Mouse (Mus musculus) forebrain, embryonic 10.5 days (tissue): ENCODE measurements around the gene Mllt3. TPM values are rescaled to one million over a fixed set of nuclear protein-coding genes. Genes with fewer than 3 reads are reported as not detected.

Experiments used
- DNase-seq: peaks from one replicate; pipeline ENCODE4 v3.0.0-alpha.2; 2017; ENCODE audit warnings: low spot score; ENCODE audit errors: extremely low spot score
- H3K27ac ChIP-seq: fragments of 300-500 bp; sonication (generic); 2 replicates; pipeline ENCODE4 v1.5.1; 2016; ENCODE audit warnings: mild to moderate bottlenecking
- H3K27me3 ChIP-seq: fragments of 300-500 bp; sonication (generic); 2 replicates; pipeline ENCODE4 v1.6.1; 2016; ENCODE audit warnings: mild to moderate bottlenecking; ENCODE audit not compliant: poor library complexity, severe bottlenecking
- H3K36me3 ChIP-seq: fragments of 300-500 bp; sonication (generic); replicated peaks from 2 replicates; pipeline ENCODE4 v1.6.1; 2016; ENCODE audit warnings: mild to moderate bottlenecking, moderate library complexity
- H3K4me1 ChIP-seq: fragments of 300-500 bp; sonication (generic); 2 replicates; pipeline ENCODE4 v1.6.1; 2016
- H3K4me3 ChIP-seq: fragments of 300-500 bp; sonication (generic); 2 replicates; pipeline ENCODE4 v1.5.1; 2016; ENCODE audit warnings: mild to moderate bottlenecking, moderate library complexity
- H3K9me3 ChIP-seq: fragments of 300-500 bp; sonication (generic); 2 replicates; pipeline ENCODE4 v1.6.1; 2016; ENCODE audit warnings: mild to moderate bottlenecking, moderate library complexity
- WGBS: fragments of 180-500 bp; shearing (Covaris S2); methylation state at CpG from one replicate; pipeline ENCODE4 v1.1.7; 2016; 5-methylcytosine and 5-hydroxymethylcytosine counted together
- polyA plus RNA-seq: library from polyadenylated mRNA; unstranded; fragments of >200 nt; fragmentation: Nextera tagmentation; extraction: Ambion mirVana; gene quantifications from 2 replicates; pipeline ENCODE4 v1.2.1, GENCODE M21; 2016

The Mllt3 gene
- polyA plus RNA-seq, 1 experiment from 2014 or later = 55.6 TPM

DNA sequence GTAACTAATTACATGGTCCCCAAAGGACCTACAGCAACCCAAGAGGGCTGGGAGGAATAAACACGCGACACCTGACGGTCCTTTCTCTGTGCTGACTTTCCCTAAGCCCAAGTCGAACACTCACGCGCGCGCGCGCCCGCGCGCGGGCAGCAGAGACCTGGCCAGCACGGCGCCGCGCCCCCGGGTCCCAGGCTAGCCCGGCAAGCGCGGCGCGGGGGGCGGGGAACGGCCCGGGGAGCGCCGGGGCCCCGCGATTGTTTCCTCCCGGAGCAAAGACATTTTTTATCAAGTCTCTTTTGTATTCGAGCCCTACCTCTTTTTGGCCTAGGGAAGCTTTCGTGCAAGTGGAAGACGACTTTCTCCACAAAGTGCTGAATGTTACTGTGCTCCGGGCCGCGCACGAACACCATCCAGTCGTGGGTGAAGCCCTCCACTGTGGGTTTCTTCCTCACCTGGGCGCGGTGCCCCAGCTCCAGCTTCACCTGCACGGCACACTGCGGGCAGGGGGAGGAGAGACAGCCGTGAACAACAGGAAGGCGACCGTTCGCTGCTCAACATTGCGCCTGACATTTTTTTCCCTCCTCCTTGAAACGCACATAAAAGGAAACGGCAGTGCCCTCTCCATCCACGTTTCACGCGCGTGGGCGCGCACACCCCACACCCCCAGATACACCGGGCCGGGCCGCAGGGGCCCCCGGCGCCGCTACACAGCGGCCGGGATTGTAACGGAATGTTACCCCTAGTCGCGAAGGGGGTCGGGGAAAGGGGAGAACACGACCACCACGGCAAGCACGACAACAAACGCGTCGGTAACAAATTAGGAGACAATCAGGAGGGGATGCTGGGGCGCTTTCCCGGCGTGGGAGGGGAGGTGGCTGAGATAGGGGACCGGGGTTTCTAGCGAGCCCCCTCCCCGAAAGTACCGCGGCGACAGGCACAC is 1.7 kb downstream of the Mllt3 start:
- peak overlapping the region; percentile 94 for H3K4me3 ChIP-seq
- H3K27ac ChIP-seq = peak overlapping the region; percentile 98
- WGBS = under 1% methylated on average over 84 of the region's 84 CpGs
- no peaks in the 10 kb centered on the region for H3K9me3 ChIP-seq
- peaks cover 28% of the 10 kb centered on the region for H3K36me3 ChIP-seq
- H3K27me3 ChIP-seq = peaks cover 15% of the 10 kb centered on the region
- H3K4me1 ChIP-seq = peaks cover 50% of the 10 kb centered on the region
- DNase-seq = peak; percentile 52

DNA sequence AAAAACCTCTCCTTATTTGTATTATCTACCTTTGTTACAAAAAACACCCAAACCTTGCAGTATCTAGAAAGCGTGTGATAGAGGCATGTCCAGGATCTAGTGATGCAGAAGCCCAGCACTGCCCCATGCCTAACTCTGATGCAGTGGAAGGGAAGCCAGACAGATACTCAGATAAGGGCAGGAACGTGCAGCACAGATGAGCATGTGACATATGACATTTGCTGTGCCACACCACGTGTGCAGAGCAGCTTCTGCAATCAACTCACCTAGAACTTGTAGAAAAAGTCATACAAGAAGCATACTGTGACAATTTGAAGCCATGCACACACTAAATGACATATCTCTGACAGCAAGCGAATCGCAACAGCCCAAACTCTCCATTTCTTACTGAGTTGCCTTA is 9.6 kb downstream of the Mllt3 start:
- WGBS = 90% methylated on average over 5 of the region's 5 CpGs
- no peak overlapping the region for H3K4me3 ChIP-seq
- H3K36me3 ChIP-seq = peaks cover 72% of the 10 kb centered on the region
- H3K27me3 ChIP-seq = no peaks in the 10 kb centered on the region
- no peak overlapping the region for H3K27ac ChIP-seq
- DNase-seq = no peak
- H3K9me3 ChIP-seq = no peaks in the 10 kb centered on the region
- peaks cover 21% of the 10 kb centered on the region for H3K4me1 ChIP-seq

DNA sequence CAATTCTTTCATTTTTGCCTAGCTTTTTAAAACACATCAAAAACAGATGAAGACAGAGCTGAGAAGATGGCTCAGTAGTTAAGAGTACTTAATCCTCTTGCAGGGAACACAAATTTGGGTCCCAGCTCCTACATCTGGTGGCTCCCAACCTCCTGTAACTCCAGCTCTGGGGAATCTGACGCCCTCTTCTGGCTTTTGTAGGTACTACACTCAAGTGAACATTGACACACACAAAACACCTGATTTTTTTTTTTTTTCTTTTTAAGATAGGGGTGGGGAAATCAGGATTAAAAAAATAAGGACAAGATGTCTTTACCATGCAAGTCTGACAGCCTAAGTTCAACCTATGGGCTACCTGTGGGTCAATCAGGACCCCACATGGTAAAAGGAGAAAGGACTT is 10.5 kb downstream of the Mllt3 start:
- no peak overlapping the region for H3K27ac ChIP-seq
- H3K4me3 ChIP-seq = no peak overlapping the region
- DNase-seq = no peak
- WGBS = 9% methylated on average over 1 of the region's 1 CpGs
- no peaks in the 10 kb centered on the region for H3K9me3 ChIP-seq
- H3K27me3 ChIP-seq = no peaks in the 10 kb centered on the region
- H3K36me3 ChIP-seq = peaks cover 66% of the 10 kb centered on the region
- H3K4me1 ChIP-seq = peaks cover 30% of the 10 kb centered on the region

DNA sequence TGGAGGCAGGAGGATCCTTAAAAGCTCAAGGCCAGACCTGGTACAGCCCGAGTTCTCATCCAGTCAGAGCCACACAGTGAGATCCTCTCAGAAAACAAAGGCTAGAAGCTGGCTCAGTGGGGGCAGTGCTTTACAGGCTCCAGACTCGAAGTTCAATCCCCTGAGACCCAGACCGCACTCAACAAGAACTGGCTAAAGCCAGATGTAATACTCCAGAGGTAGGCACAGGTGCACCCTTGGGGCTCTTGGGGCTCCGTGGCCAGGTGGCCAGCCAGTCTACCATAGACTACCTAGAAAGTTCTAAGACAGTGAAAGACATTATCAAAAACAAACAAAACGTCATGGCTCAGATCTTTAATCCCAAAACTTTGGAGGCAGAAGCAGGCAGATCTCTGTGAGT is 12.7 kb downstream of the Mllt3 start:
- H3K4me3 ChIP-seq = no peak overlapping the region
- H3K4me1 ChIP-seq = peaks cover 52% of the 10 kb centered on the region
- no peak for DNase-seq
- H3K27ac ChIP-seq = no peak overlapping the region
- H3K36me3 ChIP-seq = peaks cover 46% of the 10 kb centered on the region
- 70% methylated on average over 5 of the region's 5 CpGs for WGBS
- H3K27me3 ChIP-seq = no peaks in the 10 kb centered on the region
- no peaks in the 10 kb centered on the region for H3K9me3 ChIP-seq

DNA sequence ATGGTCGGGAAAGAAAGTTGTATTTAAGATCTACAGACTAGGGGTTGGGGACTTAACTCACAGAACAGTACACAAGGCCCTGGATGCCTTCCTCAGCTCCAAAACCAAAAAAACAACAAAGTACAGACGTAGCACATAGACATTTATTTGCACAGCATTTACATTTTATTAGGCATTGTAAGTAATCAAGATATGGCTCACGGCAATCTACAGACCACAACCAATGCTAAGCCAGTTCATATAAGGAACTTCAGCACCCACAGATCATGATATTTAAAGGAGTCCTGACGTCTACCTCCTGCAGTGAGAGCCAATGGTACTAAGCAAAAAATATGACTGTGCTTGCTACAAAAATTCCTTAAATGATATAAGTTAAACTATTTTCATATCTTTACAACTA is 13.5 kb downstream of the Mllt3 start:
- no peaks in the 10 kb centered on the region for H3K27me3 ChIP-seq
- 86% methylated on average over 4 of the region's 4 CpGs for WGBS
- no peaks in the 10 kb centered on the region for H3K9me3 ChIP-seq
- H3K36me3 ChIP-seq = peaks cover 39% of the 10 kb centered on the region
- H3K4me3 ChIP-seq = no peak overlapping the region
- DNase-seq = no peak
- no peak overlapping the region for H3K27ac ChIP-seq
- peaks cover 60% of the 10 kb centered on the region for H3K4me1 ChIP-seq

DNA sequence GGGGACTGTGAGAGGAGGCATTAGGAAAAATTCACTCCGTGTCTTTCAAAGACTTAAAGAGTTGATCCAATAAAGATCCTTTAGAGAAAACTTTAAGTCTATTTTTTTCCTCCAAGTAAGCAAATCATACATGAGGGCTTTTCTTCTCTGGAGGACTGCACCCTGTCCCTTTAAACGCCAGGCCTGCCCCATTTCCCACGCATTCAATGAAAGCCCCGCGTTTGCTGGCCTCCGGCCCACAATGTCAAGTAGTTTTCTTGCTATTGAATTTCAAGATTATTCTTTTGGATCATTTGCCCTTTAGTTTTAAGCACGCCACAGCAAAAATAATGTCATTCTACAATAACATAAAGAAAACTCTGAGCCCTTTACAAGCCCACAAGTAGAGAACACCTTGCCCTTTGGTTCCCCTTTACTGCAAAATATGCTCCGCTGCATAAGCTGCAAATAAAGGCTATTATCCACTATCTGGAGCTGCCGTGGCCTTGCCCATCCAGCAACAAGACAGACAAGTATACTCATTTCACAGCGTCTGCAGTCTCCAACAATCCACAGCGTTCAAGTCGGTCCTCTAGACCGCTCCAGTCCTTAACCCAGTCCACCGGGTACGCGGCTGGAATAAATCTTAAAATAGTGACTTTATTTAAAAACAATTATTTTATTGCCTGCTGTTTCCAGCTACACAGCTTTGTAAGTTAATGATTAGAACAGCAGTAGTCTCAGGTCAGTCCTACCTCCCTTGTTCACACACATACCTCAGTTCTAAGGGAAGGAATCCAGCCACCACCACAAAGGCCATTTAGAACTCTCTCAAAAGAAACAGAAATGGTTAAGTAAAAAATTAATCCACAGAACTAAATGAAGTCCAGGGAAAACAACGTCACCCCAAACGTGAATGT is 15.5 kb downstream of the Mllt3 start:
- H3K9me3 ChIP-seq = no peaks in the 10 kb centered on the region
- H3K4me1 ChIP-seq = peaks cover 79% of the 10 kb centered on the region
- peaks cover 21% of the 10 kb centered on the region for H3K36me3 ChIP-seq
- 44% methylated on average over 18 of the region's 18 CpGs for WGBS
- peak overlapping the region; percentile 33 for H3K4me3 ChIP-seq
- no peaks in the 10 kb centered on the region for H3K27me3 ChIP-seq
- H3K27ac ChIP-seq = peak overlapping the region; percentile 61
- DNase-seq = no peak

DNA sequence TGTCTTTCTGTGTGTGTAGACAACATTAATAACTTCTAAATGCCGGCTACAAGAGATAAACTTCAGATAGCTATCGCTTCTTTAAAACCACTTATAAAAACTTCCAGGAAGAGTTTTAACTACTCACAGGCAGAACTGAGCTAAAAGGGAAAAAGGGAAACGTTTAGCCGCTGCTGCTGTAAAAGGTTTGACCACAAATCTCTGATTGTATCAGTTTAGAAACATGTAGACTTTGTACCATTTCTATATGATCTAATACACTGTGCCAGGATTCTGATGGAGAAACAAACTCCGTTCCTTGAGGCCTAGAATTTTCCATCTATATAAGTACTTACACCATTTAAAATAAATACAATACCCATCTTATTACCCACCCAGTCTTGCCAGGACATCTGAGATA is 17.4 kb downstream of the Mllt3 start:
- no peak for DNase-seq
- Histone ChIP-seq H3K9me3 (no peaks in the 10 kb centered on the region), H3K27me3 (no peaks in the 10 kb centered on the region), H3K4me3 (no peak overlapping the region), H3K36me3 (peaks cover 14% of the 10 kb centered on the region), H3K4me1 (peaks cover 96% of the 10 kb centered on the region), H3K27ac (no peak overlapping the region)
- WGBS = 89% methylated on average over 5 of the region's 5 CpGs

DNA sequence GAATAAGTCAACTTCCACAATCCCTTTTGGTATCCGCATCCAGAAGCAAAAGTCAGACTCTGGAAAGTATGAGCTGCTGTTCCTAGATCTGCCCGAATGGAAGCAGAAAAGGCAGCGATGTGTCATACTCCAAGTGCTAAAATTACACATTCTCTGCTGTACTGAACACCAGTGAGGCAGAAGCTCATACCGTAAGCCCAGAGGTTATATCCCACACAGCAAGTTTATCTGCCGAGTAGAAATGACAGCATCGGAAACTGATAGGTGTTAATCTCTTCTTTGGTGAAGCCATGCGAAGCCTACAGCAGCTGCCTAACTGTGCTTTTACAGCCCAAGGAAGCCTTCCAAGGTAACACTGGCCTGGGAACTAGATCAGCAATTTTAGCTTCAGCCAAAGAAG is 17.9 kb downstream of the Mllt3 start:
- Histone ChIP-seq H3K36me3 (peaks cover 13% of the 10 kb centered on the region), H3K27me3 (no peaks in the 10 kb centered on the region), H3K4me1 (peaks cover 92% of the 10 kb centered on the region), H3K4me3 (no peak overlapping the region), H3K9me3 (no peaks in the 10 kb centered on the region), H3K27ac (no peak overlapping the region)
- DNase-seq = no peak
- WGBS = 77% methylated on average over 7 of the region's 7 CpGs

DNA sequence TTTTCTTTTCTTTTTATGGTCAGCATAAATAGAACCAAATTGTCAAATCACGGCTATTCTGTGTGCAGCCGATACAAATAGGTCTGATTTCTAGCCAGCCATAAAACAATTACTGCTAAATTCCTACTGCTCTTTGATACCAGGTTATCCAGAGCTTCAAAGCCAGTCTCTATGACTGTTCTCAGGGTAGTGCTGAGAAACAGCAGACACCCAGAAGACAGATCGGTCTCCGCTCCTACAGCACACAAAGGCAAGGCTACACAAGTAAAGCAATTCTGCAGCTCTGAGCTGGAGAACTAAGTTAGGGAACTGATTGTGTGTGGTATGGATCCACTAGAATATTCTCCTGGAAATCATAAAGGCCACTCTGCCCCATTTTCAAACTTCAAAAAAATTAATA is 20.4 kb downstream of the Mllt3 start:
- Histone ChIP-seq H3K9me3 (no peaks in the 10 kb centered on the region), H3K4me3 (no peak overlapping the region), H3K4me1 (peaks cover 67% of the 10 kb centered on the region), H3K27ac (no peak overlapping the region), H3K36me3 (peaks cover 27% of the 10 kb centered on the region), H3K27me3 (no peaks in the 10 kb centered on the region)
- WGBS = 68% methylated on average over 4 of the region's 4 CpGs
- no peak for DNase-seq

DNA sequence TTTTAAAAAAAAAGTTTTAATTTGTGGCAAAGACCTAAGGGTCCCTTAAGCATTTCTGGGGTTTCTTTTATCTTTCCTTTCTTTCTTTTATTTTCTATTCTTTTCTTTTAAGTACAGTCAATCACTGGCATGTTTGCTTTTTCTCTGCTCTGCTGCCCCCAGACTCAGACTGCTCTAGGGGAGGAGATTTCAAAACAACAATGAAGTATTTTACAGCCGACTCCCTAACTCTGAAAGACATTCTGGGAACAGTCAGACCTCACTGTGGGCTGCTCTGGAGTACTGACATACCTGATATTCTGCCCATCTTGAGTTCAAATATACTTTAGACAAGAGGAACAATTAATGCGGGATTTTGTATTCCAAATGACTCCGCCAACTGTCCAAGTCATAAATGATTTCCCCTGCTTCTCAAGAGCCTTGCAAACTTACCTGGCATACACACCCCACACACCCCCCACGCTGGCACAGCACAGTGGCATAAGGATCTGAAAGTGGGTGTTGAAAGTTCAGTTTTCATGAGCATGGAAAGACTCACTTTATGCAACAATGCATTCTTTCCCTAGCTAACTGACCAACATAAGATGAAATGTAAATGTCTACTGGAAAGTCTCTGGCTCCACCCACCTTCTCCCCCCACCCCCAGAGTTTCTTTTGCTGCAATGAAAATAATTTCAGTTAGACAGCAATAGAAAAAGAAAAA is 21.1 kb downstream of the Mllt3 start:
- no peak overlapping the region for H3K27ac ChIP-seq
- 78% methylated on average over 4 of the region's 4 CpGs for WGBS

DNA sequence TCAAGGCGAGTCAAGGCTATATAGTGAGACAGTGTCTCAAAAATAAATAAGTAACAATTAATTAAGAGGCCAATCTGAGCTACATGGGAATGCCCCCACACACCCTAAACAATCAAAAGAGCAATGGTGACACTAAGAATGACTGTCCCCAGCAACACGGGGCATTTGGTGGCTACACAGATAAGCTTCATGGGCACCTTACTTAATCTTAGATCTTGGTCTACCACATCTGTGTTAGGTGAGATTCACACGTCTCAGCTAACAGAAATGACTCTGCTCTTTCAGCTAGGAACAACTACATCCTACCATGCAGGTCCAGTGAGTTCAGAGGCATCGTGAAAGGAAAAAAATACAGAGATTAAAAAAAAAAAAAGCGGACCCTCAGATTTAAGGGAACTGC is 22.7 kb downstream of the Mllt3 start:
- no peak overlapping the region for H3K4me3 ChIP-seq
- H3K27ac ChIP-seq = no peak overlapping the region
- WGBS = 91% methylated on average over 5 of the region's 5 CpGs

More for the DNA sequence above, 21.1 kb downstream of the Mllt3 start:
- H3K9me3 ChIP-seq = no peaks in the 10 kb centered on the region
- H3K27me3 ChIP-seq = no peaks in the 10 kb centered on the region
- DNase-seq = no peak
- H3K4me1 ChIP-seq = peaks cover 59% of the 10 kb centered on the region
- peaks cover 27% of the 10 kb centered on the region for H3K36me3 ChIP-seq
- H3K4me3 ChIP-seq = no peak overlapping the region

DNA sequence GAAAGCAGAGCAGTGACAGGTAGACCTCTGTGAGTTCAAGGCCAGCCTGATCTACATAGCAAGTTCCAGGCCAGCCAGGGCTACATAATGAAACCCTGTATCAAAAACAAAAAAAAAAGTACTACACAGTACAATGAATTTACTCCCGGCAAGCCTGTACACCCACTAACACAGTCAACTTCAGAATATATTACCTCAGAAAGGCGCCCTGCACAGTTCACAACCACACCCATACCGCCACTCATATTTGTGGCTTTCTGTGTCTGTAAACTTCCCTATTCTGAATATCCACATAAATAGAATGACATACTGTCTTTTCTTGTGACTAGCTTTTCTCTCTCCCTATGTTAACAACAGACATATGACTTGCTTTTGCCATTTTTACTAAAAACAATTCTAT is 27.4 kb downstream of the Mllt3 start:
- H3K4me3 ChIP-seq = no peak overlapping the region
- no peak for DNase-seq
- H3K9me3 ChIP-seq = no peaks in the 10 kb centered on the region
- H3K4me1 ChIP-seq = 0 out of 2 replicates have a peak, but pooled peaks cover 2% of the 10 kb centered on the region
- 92% methylated on average over 3 of the region's 3 CpGs for WGBS
- H3K36me3 ChIP-seq = peaks cover 45% of the 10 kb centered on the region
- no peaks in the 10 kb centered on the region for H3K27me3 ChIP-seq
- H3K27ac ChIP-seq = no peak overlapping the region

More for the DNA sequence above, 22.7 kb downstream of the Mllt3 start:
- peaks cover 44% of the 10 kb centered on the region for H3K4me1 ChIP-seq
- peaks cover 27% of the 10 kb centered on the region for H3K36me3 ChIP-seq
- no peaks in the 10 kb centered on the region for H3K9me3 ChIP-seq
- H3K27me3 ChIP-seq = no peaks in the 10 kb centered on the region
- no peak for DNase-seq
